Mouse (Mus musculus): ENCODE data around the gene Telo2.

DNA sequence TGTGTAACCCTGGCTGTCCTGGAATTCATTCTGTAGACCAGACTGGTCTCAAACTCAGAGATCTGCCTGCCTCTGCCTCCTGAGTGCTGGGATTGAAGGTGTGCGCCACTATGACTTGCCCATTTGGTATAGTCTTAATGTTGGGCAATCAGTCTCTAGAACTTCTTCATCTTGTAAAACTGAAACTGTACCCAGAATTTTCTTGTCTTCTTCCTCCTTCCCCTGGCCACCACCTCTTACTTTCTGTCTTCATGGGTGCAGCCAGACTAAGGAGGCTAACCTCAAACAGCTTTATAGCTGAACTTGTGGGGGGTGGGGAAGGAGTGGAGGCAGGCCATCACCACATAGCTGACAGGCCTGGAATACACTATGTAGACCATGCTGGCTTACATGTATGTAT is 23.0 kb upstream of the Telo2 start:
- TF ChIP-seq CTCF (IDR thresholded peaks at IDR 0.05) (no peak), POLR2A (IDR thresholded peaks at IDR 0.05; ENCODE audit: insufficient read depth, low read depth, low read length) (no peak)

All from heart, adult 2 months (tissue).